Mouse (Mus musculus): ENCODE results near the gene Slc25a33.
"Not testable (repeated sequence)": the region's sequence is repeated elsewhere in the genome, so short reads cannot be mapped to it uniquely, and the experiment has no call there.

Slc25a33 gene

GRCm38 (mm10) chr4:149759517-149759916 is 14.6 kb downstream of the Slc25a33 start:
- DNase-seq (ENCODE audit: low read depth, low spot score) = no peak

DNA sequence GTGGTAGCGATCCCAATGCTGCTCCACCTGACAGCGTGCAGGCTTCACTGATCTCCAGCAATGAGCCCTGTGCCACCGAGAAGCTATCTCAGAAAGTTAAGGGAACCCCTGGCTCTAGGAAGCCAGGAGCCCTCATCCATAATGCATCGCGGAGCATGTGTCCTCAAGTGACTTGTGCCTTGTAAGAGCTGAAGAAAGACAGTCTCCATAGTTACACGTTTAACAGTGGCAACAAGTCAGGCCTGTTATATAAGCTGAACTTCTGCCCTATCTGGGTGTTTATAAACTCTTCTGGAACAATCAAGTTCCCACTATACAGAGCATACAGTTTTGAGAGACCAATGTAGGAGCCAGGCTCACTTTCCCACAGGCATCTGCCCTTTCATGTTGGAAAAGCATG is 15.7 kb downstream of the Slc25a33 start:
- DNase-seq (ENCODE audit: low read depth, low spot score) = no peak

DNA sequence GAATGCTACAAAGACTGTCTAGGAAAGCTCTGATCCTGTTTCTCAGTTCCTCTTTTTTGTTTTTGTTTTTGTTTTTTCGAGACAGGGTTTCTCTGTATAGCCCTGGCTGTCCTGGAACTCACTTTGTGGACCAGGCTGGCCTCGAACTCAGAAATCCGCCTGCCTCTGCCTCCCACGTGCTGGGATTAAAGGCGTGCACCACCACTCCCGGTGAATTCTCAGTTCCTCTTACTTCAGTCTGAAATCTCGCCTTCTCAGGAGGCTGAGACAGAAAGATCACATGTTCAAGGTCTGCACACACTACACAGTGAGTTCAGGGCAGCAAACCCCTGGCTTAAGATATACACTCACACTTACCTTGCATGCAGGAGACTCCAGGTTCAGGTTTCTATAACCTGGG is 17.5 kb downstream of the Slc25a33 start:
- DNase-seq (ENCODE audit: low read depth, low spot score) = not testable (repeated sequence)

DNA sequence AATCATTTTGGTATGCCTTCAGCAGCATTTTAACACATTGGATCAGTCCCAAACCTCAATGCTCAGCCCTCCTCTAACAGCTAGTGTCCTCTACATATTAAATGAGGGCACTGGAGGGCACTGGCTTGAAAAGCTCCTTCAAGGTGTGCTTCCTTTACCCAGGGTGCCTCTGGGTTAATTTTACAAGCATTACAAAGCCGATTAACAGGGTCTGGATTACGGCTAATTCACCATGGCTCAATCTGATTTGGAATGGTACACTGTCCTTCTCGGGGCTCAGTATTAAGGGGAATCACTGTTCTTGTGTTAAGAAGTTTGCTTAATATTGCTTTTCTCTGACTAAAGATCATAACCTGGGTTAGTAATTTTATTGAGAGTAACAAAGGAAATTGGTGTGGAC is 21.2 kb downstream of the Slc25a33 start:
- no peak for DNase-seq (ENCODE audit: low read depth, low spot score)

GRCm38 (mm10) chr4:149752124-149752799 is 21.8 kb downstream of the Slc25a33 start:
- DNase-seq (ENCODE audit: low read depth, low spot score) = peak; percentile 80

- DNase-seq (ENCODE audit: low read depth, low spot score) = no peak
These were observed 23.4 kb downstream of the Slc25a33 start for GRCm38 (mm10) chr4:149750671-149751070.

GRCm38 (mm10) chr4:149749663-149750015 is 24.4 kb downstream of the Slc25a33 start:
- DNase-seq (ENCODE audit: low read depth, low spot score) = not testable (repeated sequence)

DNA sequence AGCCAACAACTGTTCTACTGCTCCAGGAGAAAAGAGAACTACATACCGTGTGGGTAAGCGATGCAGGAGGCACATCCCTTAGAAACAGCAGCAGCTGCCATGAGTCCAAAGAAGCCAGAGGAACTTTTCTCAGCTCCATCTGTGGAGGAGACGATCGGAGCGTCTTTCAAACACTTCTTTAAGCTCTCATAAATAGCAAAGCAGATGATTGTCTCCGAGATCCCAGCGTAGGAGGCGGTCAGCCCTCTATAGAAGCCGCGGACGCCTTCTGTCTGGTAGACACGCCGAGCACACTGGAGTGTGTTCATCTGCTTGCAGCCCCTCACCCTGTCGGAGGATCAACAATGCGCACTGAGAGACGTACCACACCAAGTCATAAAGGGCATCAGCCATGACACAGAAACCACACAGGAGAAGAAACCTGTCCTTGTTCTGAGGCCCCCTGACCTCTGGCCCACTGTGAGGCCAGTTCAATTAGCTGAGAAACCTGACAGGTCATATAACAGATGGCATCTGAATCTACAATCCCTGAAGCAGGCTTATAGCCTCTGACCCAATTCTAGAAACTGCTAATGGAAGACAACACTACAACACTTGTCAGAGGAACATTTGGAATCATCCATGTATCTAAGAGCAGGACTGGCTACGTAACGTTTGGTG is 24.9 kb downstream of the Slc25a33 start:
- no peak for DNase-seq (ENCODE audit: low read depth, low spot score)

DNA sequence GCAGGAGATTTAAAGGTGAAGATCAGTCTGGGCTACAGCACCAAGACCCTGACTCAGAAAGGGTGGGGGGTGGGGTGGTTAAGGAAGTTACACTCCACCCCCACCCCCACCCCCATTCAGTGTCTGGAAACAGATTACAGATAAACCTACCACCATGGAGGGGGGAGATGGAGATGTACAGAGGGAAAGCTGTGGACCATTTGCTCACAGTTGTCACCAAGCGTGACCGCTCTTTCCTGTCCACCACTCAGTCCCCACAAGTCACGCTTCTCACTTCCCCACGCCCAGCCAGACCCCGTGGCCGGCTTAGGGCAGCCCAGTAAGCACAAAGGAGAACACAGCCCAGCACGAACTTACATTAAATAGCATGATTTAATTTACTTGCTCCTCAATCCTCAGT is 30.0 kb downstream of the Slc25a33 start:
- no peak for DNase-seq (ENCODE audit: low read depth, low spot score)

- no peak for DNase-seq (ENCODE audit: low read depth, low spot score)
These were observed 32.0 kb downstream of the Slc25a33 start for GRCm38 (mm10) chr4:149742011-149742530.

- DNase-seq (ENCODE audit: low read depth, low spot score) = no peak
These were observed 33.8 kb downstream of the Slc25a33 start for GRCm38 (mm10) chr4:149740301-149740700.

DNA sequence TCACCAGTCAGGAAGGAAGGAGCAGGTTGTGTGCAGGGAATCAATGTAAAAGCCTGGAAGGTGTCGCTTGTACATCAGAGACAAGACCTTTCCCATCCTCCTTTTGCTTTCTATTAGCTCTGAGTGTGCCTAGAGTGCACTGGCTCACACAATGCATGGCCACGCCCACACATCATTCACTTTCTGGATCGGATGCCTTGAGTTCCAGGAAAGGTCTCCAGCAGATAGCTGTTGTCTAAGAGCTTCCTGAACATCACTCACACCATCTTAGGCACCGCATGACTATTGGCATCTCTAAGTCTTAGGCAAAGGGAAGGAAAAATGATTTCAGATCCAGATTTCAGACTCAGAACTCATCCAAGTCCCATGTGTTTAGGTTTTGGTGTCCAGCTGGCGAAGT is 34.6 kb downstream of the Slc25a33 start:
- peak; percentile 84 for DNase-seq (ENCODE audit: low read depth, low spot score)

DNA sequence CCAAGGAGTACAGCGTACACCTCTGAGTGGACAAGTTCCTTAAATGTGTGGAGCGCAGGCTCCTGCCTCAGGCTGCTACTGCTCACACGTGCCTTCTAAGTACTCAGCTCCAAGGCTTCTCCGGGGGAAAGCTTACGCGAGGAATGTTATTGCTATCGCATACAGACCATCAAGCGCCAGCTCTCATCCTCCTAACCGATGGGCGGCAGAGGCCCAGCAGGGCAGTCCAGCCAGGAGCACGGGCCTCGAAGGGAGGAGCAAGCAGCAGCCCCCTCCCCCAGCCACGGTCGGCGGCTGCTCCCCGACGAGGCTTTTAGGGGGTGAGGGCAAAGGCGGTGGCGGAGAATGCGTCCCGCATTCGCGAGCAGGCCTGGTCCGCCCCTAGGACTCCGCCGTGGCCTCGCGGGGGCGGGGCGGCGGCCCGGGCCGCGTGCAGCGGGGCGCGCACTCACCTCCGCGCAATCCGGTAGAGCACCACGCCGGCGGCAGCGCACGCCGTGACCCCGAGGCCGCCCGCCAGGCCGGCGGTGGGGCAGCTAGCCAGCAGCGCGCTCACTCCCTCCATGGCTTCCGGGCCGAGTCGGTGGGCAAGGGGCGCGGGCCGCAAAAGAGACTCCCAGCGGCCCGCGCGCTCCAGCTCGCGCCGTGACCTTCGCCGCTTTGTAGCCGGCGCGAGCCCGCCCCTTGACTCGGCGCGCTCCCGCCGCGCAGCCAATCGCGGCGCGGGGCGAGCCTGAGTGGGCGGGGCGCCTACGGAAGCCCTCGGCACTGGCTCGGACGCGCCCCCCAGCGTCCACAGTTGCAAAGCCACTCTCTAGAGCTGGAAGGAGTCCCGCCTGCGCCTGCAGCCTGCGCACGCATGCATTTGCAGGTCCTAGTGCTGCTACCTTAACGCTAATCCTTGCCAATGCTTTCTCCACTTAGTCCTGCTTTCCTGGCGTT is 36.4 kb downstream of the Slc25a33 start, which contains the start of gene Tmem201:
Gene Tmem201, minus strand, starts transcription at position 662 of the 942 bp plus-strand sequence.
- DNase-seq (ENCODE audit: low read depth, low spot score) = peak; percentile 96

DNA sequence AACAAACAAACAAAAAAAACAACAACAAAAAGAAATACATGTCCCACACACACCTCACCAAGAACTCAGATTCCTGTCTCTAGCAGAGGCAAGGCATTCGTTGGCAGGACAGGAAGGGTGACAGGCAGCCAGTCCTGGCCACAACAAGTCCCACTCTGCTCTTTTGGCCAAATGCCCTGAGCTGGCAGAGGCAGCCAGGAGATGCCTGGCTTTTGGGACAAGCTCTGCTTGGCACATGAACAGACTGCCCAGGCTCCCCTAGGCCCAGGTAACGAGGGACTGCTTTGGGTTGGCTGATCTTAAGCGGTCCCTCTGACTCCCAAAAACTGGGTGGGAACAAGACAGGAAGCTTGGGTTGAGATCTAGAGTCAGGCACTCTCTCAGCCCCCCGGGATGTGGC is 37.5 kb downstream of the Slc25a33 start:
- DNase-seq (ENCODE audit: low read depth, low spot score) = no peak

GRCm38 (mm10) chr4:149735624-149736250 is 38.3 kb downstream of the Slc25a33 start:
- DNase-seq (ENCODE audit: low read depth, low spot score) = no peak

DNA sequence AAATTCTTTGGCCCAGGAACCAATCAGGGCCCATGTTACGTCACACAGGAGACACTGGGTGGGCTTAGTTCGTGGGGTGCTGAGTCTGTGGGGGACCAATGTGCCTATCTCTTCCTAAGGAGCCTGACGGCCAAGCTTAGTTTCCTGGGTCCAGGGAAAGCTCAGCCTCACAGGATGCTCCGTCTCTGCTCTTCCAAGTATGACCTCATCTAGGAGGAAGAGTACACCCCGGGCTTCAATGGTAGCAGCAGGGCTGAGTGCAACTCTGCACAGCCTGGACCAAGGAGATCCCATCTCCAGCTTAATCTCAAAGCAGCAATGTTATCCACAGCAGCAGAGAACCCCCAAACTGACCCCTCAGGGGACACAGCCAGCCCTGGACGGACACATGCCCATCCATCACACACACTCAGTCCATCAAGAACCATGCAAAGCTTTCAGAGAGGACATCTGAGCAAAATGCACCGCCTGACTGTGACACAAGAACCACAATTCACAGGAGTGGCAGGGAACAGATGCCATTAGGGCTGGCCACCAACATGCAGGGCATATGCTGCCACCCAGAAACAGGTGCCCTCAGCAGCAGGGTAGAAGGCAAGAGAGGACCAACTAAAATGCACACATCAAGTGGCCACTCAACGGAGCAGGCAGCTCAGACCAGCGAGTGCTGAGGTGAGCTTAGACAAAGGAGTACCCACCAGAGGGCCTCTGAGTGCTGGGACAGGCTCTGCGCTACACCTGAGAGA is 39.2 kb downstream of the Slc25a33 start:
- no peak for DNase-seq (ENCODE audit: low read depth, low spot score)

- DNase-seq (ENCODE audit: low read depth, low spot score) = no peak
These were observed 39.8 kb downstream of the Slc25a33 start for GRCm38 (mm10) chr4:149734246-149734645.

- no peak for DNase-seq (ENCODE audit: low read depth, low spot score)
These were observed 40.3 kb downstream of the Slc25a33 start for GRCm38 (mm10) chr4:149733748-149734147.

- no peak for DNase-seq (ENCODE audit: low read depth, low spot score)
These were observed 41.3 kb downstream of the Slc25a33 start for GRCm38 (mm10) chr4:149732800-149733199.

- DNase-seq (ENCODE audit: low read depth, low spot score) = no peak
These were observed 41.8 kb downstream of the Slc25a33 start for GRCm38 (mm10) chr4:149732313-149732712.

- peak; percentile 82 for DNase-seq (ENCODE audit: low read depth, low spot score)
These were observed 43.2 kb downstream of the Slc25a33 start for GRCm38 (mm10) chr4:149730827-149731226.

Measured in R1 (cell line).